Mouse (Mus musculus): ENCODE results near the gene Klhl5.

- no peak for TF ChIP-seq CTCF (IDR thresholded peaks at IDR 0.05; ENCODE audit: borderline replicate concordance, extremely low read depth, insufficient read depth, insufficient read length)
- no peak for TF ChIP-seq POLR2A (IDR thresholded peaks at IDR 0.05; ENCODE audit: borderline replicate concordance, extremely low read depth, insufficient read depth, insufficient read length, poor library complexity, severe bottlenecking)
These were observed 33.9 kb downstream of the Klhl5 start for GRCm38 (mm10) chr5:65141242-65141641.

All from brain, embryonic 14.5 days (tissue).